9 mouse cellular contexts compared by ENCODE assay signal in the genomic region with DNA sequence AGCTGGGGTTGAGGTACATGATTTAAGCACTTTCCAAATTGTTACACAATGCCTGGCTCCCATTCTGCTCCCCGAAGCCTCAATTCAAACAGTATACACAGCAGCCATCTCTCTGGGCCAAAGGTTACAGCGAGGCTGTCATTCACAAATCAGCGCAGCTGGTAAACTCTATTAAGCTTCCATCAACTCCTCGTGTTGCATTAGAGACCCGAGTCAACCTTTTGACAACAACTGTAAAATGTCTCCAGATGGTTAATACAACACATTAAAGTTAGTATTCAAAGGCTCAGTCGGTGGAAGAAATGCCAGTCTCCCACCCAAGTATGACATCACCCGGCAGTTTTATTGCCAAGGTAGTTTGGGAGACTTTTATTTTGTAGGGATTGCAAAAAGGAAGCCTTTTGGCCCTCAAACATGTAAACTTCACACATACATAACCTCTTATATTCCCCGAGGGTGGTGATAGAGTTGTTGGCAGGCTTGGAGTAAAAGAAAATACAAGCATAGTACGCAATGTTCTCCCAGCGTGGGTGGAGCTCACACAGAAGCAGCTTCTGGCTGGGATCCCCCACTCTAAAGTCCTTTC.
DNase-seq lines count a peak whose midpoint lies in the region; ATAC-seq lines count a peak whose summit lies in the region.
"Had no signal": no experiment of that assay in that cellular context is flagged by ENCODE, and none has a peak within 500 bp of the region (broad histone marks: within the 10 kb centered on the region; RNA-seq: fewer than 3 reads in every experiment).

No protein-coding gene starts in this region.

- H3K4me3 ChIP-seq in midbrain, embryonic 14.5 days (replicated peaks; ENCODE audit: low read depth, low read length), result no peak overlapping the region
- H3K4me3 ChIP-seq: lung, embryonic 15.5 days had no signal

- peaks cover 80% of the 10 kb centered on the region for H3K4me1 ChIP-seq in midbrain, embryonic 14.5 days (ENCODE audit: control insufficient read depth, insufficient read depth, low read length)

- H3K9ac ChIP-seq in midbrain, embryonic 14.5 days (replicated peaks; ENCODE audit: low read length), result no peak overlapping the region
- H3K9ac ChIP-seq: lung, embryonic 15.5 days had no signal

- no peak for ATAC-seq in midbrain, embryonic 14.5 days (ENCODE audit: low FRiP score, low TSS enrichment)

- H3K36me3 ChIP-seq in midbrain, embryonic 14.5 days (ENCODE audit: control insufficient read depth, insufficient read depth, low read length), result no peaks in the 10 kb centered on the region
- H3K36me3 ChIP-seq: lung, embryonic 15.5 days had no signal

- peak; percentile 48 for DNase-seq in gastrocnemius, adult 18-20 months (ENCODE audit: low spot score)
- DNase-seq in gastrocnemius, adult 8-10 months (ENCODE audit: low spot score in 2 of 2), result no peak
- DNase-seq in ovary, postnatal 14 days (ENCODE audit: low spot score), result peak; percentile 3
- no peak for DNase-seq in ovary, adult 18-20 months (ENCODE audit: low spot score)
- peak; percentile 42 for DNase-seq in heart, postnatal 4 days
- DNase-seq in midbrain, embryonic 14.5 days, result peak; percentile 38
- DNase-seq in adrenal gland, adult 8-10 months, result no peak
- no peak for DNase-seq in thymus, postnatal 0 days (ENCODE audit: low spot score)

- no peak overlapping the region for H3K4me2 ChIP-seq in midbrain, embryonic 14.5 days (ENCODE audit: low read length)
- H3K4me2 ChIP-seq: lung, embryonic 15.5 days had no signal

- no peaks in the 10 kb centered on the region for H3K9me3 ChIP-seq in midbrain, embryonic 14.5 days (ENCODE audit: control insufficient read depth, low read length)
- H3K9me3 ChIP-seq: lung, embryonic 15.5 days had no signal

- no peaks in the 10 kb centered on the region for H3K27me3 ChIP-seq in midbrain, embryonic 14.5 days (ENCODE audit: control insufficient read depth, insufficient read depth, low read length)
- H3K27me3 ChIP-seq: lung, embryonic 15.5 days had no signal

- peak overlapping the region; percentile 85 for H3K27ac ChIP-seq in midbrain, embryonic 14.5 days (replicated peaks; ENCODE audit: low read depth, low read length)
- H3K27ac ChIP-seq: lung, embryonic 15.5 days had no signal

- WGBS in midbrain, embryonic 14.5 days, result 56% methylated on average over 10 of the region's 10 CpGs

Comparison
In these comparisons a context has a peak if more than half of its experiments do, and no peak if none do; other contexts are left out.
1. DNase-seq: peak in gastrocnemius, adult 18-20 months (single experiment), ovary, postnatal 14 days (single experiment), heart, postnatal 4 days (single experiment) and midbrain, embryonic 14.5 days (single experiment); none in gastrocnemius, adult 8-10 months (0 of 2), ovary, adult 18-20 months (single experiment), adrenal gland, adult 8-10 months (single experiment) and thymus, postnatal 0 days (single experiment).